Mouse (Mus musculus) myocyte (in vitro differentiated cells): Measurements from ENCODE around the gene Rnf126.

Experiments used
- CEBPB ChIP-seq: IDR thresholded peaks from 2 replicates; pipeline ENCODE4 v1.6.1; 2011; ENCODE audit warnings: mild to moderate bottlenecking, moderate library complexity; ENCODE audit not compliant: poor library complexity, insufficient read depth, severe bottlenecking
- E2F4 ChIP-seq: IDR thresholded peaks from one replicate; pipeline ENCODE4 v1.6.1; 2011; ENCODE audit warnings: mild to moderate bottlenecking, control low read depth, moderate library complexity; ENCODE audit not compliant: insufficient read depth
- MAX ChIP-seq: IDR thresholded peaks from one replicate; pipeline ENCODE4 v1.6.1; 2011; ENCODE audit warnings: low read depth, mild to moderate bottlenecking, control low read depth
- MYOG ChIP-seq, 3 experiments: IDR thresholded peaks; one replicate each; pipeline ENCODE4 v1.6.1; 2011; ENCODE audit warnings: control low read depth in 2 of 3, low read depth in 2 of 3, mild to moderate bottlenecking in 2 of 3; ENCODE audit not compliant: insufficient read length in 2 of 3, control insufficient read depth in 1 of 3, insufficient read depth in 1 of 3
- POLR2A ChIP-seq: IDR thresholded peaks from one replicate; pipeline ENCODE4 v1.6.1; 2011; ENCODE audit warnings: low read depth, mild to moderate bottlenecking, control low read depth, moderate library complexity; ENCODE audit not compliant: insufficient read length
- POLR2AphosphoS2 ChIP-seq: IDR thresholded peaks from one replicate; pipeline ENCODE4 v1.6.1; 2011; ENCODE audit warnings: low read depth, control low read depth; ENCODE audit not compliant: insufficient read length
- REST ChIP-seq: IDR thresholded peaks from one replicate; pipeline ENCODE4 v1.6.1; 2011; ENCODE audit warnings: mild to moderate bottlenecking, control low read depth, moderate library complexity; ENCODE audit not compliant: insufficient read depth, insufficient read length
- TCF12 ChIP-seq: IDR thresholded peaks from one replicate; pipeline ENCODE4 v1.6.1; 2011; ENCODE audit warnings: mild to moderate bottlenecking, control low read depth; ENCODE audit not compliant: poor library complexity, insufficient read depth, severe bottlenecking
- TCF3 ChIP-seq: IDR thresholded peaks from one replicate; pipeline ENCODE4 v1.6.1; 2011; ENCODE audit warnings: low read depth, control low read depth; ENCODE audit not compliant: insufficient read length
- USF1 ChIP-seq: IDR thresholded peaks from one replicate; pipeline ENCODE4 v1.6.1; 2011; ENCODE audit warnings: low read depth, mild to moderate bottlenecking, control low read depth, moderate library complexity

DNA sequence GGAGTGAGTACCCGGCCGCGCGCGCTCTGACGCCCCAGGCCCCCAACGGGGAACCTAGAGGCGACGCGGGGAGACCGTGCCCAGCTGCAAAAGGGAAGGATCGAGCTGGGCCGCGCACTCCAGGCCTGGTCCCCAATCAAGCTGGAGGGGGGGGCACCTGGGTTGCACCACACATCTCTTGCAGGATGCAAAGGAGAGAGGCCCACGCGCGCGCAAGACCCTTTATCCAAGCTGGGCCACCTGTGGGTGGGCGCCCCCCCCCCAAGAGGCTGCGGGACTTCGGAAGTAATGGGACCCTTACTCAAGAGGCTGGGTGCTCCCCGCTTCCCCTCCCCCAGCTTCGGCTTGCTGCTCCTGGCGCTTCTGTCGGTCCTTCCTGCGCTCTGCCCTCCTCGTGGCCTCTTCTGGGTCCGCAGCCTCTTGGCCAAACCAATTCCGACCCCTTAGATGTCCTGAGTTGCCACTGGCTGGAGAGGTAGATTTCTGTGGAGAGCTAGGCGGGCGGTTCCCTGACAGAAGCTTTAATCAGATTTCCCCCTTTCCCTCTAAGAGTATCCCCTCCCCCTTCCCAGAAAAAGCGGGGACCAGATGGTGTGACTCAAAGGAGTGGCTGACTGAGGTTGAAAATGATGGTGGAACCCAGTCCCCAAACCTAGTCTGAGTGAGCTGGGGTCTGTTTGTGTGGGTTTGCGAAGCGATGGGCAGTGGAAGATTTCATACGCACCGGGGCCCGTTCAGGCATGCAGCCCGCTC lies 27.2 kb upstream of the Rnf126 start:
- TF ChIP-seq TCF3, result no peak
- no peak for TF ChIP-seq POLR2A
- no peak for TF ChIP-seq POLR2AphosphoS2
- TF ChIP-seq MAX, result no peak
- TF ChIP-seq USF1, result no peak
- TF ChIP-seq MYOG (IDR thresholded peaks at IDR 0.05; ENCODE audit: control insufficient read depth in 1 of 3, insufficient read depth in 1 of 3, insufficient read length in 2 of 3, low read depth in 2 of 3), result no peak
- TF ChIP-seq E2F4, result no peak
- TF ChIP-seq TCF12, result no peak
- no peak for TF ChIP-seq CEBPB
- no peak for TF ChIP-seq REST
